Mouse (Mus musculus): ENCODE results near the gene Gbx2.

- TF ChIP-seq GATA1 (IDR thresholded peaks at IDR 0.05; ENCODE audit: borderline replicate concordance, low read length) (no peak), FLI1 (IDR thresholded peaks at IDR 0.05; ENCODE audit: low read length) (no peak)
These were observed 3.8 kb downstream of the Gbx2 start for GRCm38 (mm10) chr1:89927061-89927661.
